Mouse (Mus musculus): ENCODE results near the gene Magoh.

DNA sequence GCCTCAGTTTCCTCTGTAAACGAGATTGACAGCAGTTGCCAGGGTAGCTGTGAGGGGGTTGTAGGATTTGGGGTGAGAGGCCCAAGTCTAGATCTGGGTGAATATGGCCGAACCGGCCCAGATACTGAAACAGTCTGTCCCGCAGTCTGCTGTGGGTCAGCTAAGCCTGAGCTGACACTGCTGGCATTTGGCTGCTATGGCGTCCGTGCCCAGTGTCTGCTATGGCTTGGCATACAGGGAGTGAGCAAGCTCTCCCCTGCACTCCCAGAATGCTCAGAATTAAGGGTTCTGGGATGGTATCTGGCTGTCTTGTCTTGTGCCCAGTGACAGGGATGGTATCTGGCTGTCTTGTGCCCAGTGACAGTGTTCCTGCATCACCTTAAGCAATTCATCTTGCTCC is 47.9 kb upstream of the Magoh start:
- TF ChIP-seq POLR2A (IDR thresholded peaks at IDR 0.05; ENCODE audit: control insufficient read depth, low read depth, low read length) (no peak), CTCF (IDR thresholded peaks at IDR 0.05; ENCODE audit: control insufficient read depth, insufficient read depth, insufficient replicate concordance, low read depth, low read length) (no peak)
